Mouse (Mus musculus) embryo, embryonic 11.5 days (tissue): ENCODE measurements around the gene Mrgpra2b.
"Not testable (repeated sequence)": the region's sequence is repeated elsewhere in the genome, so short reads cannot be mapped to it uniquely, and the experiment has no call there.

Experiments used
- DNase-seq: peaks from one replicate; pipeline ENCODE4 v3.0.0-alpha.2; 2012; ENCODE audit warnings: low read depth, low spot score

Mrgpra2b gene

DNA sequence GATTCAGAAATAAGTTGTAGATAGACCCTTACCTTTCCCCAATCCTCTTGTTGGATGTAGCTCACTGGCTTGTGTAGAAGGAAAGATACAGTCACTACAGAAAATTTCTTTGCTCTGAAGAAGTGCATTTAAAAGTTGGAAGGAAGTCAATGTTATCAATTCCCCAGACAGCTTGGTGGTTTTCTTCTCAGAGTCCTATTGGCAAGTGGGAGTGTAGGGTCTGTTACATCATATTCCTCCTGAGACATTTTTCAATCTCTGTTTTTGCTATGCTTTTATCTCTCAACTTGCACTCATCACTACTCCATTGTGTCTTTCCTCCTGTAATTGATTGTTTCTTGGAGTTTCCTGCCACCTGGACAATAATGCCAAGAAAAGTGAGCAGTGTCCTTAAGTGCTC lies at the start of gene Mrgpra2b:
TSS of gene Mrgpra2b (minus strand) at position 101 of the 400 bp plus-strand sequence.
- no peak for DNase-seq

DNA sequence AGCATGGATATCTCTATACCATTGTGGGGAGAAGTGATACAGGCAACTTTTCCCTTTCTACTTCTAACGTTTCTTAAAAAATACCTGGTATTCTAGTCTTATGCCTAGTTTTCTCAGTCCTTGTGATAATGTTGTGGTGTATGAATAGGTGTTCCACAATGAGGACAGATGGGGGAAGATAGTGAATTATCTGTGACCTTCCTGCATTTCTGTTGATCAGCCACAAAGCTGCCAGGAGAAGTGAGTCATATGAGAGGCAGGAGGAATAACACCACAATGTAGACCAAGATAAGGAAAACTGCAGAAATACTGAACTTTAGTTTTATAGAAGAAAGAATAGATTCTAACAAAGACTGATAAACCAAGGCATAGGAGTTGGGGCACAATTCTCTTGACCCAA lies 12.3 kb downstream of the Mrgpra2b start:
- DNase-seq: no peak

DNA sequence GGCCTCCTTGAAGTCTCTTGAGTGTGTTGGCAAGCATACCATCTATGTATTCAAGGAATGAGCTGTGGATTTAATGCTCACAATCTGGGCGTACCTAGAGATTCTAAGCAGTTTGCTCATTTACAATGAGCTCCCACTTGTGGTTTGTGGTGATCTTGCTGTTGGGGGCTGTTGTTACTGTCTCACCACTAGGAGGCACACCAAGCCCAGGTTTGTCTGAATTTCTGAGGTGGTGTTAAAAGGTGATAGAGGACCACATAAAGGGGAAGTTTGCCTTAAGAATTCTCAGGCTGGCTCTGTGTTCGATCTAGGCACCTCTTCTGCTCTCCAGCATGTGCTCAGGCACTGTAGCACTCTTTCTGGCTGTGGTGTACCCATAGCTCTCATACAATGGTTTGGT lies 13.6 kb downstream of the Mrgpra2b start:
- no peak for DNase-seq

DNA sequence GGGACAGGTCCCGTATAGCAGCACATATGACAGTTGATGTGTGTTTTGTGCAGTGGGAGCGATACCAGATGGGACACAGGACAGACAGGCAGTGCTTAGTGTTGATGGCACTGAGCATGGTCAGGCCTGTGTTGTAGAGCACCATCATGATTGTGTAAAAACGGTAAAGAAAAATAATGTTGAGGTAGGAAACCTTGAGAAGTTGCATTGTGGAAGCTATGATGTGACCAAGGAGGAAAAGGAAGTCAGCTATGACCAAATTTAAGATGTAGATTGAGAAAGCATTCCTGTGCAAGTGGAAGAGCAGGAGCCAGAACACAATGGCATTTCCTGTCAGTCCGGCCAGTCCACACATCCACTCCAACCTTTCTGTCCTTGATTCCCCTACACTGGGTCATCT lies 25.7 kb downstream of the Mrgpra2b start:
- no peak for DNase-seq

DNA sequence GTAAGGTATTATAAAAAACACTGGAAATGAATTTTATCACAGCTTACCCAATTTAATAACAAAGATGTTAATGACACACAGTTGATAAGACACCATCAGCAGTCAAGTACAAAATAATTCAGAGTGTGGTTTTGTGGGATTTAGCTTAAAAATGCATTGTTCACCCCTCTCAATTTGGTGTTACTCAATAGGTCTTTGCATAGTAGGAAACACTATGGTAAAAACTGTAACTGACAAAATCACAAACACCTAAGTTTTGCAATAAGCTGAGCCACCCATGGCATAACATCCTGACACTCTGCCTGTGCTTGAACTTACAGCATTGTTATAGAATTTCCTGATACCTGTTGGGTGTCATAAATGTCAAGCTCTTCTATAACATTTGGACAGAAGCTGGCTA lies 37.4 kb downstream of the Mrgpra2b start:
- not testable (repeated sequence) for DNase-seq

DNA sequence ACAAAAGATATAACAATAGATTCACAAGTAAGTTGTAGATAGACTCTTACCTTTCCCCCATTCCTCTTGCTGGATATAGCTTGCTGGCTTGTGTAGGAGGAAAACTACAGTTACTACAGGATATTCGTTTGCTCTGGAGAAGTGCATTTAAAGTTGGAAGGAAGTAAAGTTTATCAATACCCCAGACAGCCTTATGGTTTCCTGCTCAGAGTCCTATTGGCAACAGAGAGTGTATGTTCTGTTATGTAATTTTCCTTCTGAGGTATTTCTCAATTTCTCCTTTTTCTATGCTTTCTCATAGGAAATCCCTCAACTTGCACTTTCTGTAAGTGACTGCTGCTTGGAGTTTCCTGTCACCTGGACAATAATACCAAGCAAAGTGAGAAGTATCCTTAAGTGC lies 39.2 kb downstream of the Mrgpra2b start:
- DNase-seq: not testable (repeated sequence)

DNA sequence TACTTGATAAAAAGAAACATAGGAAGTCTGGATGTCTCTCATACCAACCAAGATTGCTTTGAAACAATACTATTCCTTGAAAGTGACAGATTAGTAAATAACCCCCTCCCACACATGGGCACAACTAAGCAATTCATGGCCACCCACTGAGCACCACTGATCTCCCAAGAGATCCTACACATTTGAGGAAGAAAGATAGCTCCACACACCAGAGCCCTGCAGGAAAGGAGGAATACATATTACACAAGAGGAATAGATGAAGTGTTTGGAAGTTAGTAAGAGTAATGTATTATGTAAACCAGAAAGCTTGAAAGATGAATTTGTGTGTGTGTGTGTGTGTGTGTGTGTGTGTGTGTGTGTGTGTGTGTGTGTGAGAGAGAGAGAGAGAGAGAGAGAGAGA lies 45.5 kb downstream of the Mrgpra2b start:
- not testable (repeated sequence) for DNase-seq

DNA sequence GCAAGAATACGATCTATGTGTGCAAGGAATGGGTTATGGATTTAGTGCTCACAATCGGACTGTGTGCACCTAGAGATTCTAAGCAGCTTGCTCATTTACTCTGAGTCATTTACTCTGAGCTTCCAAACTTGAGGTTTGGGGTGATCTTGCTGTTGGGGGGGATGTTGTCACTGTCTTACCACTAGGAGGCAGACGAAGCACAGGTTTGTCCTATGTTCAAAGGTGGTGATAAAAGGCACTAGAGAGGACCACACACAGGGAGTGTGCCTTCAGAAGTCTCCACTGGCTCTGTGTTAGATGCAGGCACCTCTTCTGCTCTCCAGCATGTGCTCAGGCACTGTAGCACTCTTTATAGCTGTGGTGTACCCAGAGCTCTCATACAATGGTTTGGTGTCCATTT lies 54.8 kb downstream of the Mrgpra2b start:
- DNase-seq: not testable (repeated sequence)

DNA sequence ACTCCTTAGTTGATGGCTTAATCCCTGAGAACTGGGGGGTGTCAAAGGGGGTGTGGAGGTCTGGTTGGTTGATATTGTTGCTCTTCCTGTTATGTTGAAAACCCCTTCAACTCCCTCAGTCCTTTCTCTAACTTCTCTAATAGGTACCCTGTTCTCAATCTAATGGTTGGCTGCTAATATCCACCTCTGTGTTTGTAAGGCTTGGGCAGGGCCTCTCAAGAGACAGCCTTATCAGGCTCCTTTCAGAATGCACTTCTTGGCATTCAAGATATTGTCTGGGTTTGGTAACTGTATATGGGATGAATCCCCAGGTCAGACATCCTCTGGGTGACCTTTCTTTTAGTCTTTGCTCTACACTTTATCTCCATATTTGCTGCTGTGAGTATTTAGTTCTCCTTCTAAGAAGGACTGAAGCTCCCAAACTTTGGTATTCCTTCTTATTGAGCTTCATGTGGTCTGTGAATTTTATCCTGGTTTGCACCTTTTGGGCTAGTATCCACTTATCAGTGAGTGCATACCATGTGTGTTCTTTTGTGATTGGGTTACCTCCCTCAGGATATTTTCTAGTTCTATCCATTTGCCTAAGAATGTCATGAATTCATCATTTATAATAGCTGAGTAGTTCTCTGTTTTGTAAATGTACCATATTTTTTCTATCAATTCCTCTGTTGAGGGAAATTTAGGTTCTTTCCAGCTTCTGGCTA lies 63.2 kb downstream of the Mrgpra2b start:
- not testable (repeated sequence) for DNase-seq

DNA sequence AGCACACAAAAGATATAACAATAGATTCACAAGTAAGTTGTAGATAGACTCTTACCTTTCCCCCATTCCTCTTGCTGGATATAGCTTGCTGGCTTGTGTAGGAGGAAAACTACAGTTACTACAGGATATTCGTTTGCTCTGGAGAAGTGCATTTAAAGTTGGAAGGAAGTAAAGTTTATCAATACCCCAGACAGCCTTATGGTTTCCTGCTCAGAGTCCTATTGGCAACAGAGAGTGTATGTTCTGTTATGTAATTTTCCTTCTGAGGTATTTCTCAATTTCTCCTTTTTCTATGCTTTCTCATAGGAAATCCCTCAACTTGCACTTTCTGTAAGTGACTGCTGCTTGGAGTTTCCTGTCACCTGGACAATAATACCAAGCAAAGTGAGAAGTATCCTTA lies 76.6 kb downstream of the Mrgpra2b start, which contains the start of gene Mrgpra2a:
TSS of gene Mrgpra2a (minus strand) at position 125 of the 400 bp plus-strand sequence.
- DNase-seq: not testable (repeated sequence)

DNA sequence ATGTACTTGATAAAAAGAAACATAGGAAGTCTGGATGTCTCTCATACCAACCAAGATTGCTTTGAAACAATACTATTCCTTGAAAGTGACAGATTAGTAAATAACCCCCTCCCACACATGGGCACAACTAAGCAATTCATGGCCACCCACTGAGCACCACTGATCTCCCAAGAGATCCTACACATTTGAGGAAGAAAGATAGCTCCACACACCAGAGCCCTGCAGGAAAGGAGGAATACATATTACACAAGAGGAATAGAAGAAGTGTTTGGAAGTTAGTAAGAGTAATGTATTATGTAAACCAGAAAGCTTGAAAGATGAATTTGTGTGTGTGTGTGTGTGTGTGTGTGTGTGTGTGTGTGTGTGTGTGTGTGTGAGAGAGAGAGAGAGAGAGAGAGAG lies 82.9 kb downstream of the Mrgpra2b start:
- not testable (repeated sequence) for DNase-seq

DNA sequence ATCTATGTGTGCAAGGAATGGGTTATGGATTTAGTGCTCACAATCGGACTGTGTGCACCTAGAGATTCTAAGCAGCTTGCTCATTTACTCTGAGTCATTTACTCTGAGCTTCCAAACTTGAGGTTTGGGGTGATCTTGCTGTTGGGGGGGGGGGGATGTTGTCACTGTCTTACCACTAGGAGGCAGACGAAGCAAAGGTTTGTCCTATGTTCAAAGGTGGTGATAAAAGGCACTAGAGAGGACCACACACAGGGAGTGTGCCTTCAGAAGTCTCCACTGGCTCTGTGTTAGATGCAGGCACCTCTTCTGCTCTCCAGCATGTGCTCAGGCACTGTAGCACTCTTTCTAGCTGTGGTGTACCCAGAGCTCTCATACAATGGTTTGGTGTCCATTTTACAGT lies 92.2 kb downstream of the Mrgpra2b start:
- not testable (repeated sequence) for DNase-seq

DNA sequence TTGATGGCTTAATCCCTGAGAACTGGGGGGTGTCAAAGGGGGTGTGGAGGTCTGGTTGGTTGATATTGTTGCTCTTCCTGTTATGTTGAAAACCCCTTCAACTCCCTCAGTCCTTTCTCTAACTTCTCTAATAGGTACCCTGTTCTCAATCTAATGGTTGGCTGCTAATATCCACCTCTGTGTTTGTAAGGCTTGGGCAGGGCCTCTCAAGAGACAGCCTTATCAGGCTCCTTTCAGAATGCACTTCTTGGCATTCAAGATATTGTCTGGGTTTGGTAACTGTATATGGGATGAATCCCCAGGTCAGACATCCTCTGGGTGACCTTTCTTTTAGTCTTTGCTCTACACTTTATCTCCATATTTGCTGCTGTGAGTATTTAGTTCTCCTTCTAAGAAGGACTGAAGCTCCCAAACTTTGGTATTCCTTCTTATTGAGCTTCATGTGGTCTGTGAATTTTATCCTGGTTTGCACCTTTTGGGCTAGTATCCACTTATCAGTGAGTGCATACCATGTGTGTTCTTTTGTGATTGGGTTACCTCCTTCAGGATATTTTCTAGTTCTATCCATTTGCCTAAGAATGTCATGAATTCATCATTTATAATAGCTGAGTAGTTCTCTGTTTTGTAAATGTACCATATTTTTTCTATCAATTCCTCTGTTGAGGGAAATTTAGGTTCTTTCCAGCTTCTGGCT lies 100.7 kb downstream of the Mrgpra2b start:
- DNase-seq: not testable (repeated sequence)
